Mouse (Mus musculus): Measurements from ENCODE around the gene Fkbp1b. TPM values are rescaled to one million over a fixed set of nuclear protein-coding genes. Genes with fewer than 3 reads are reported as not detected.
A peak's percentile ranks its signal among the peaks of the same experiment; 100 is the strongest.
"Not testable (repeated sequence)": the region's sequence is repeated elsewhere in the genome, so short reads cannot be mapped to it uniquely, and the experiment has no call there.

Fkbp1b gene
- 10 to 100 TPM; 42.6 to 51.0 TPM for total RNA-seq (2021)

DNA sequence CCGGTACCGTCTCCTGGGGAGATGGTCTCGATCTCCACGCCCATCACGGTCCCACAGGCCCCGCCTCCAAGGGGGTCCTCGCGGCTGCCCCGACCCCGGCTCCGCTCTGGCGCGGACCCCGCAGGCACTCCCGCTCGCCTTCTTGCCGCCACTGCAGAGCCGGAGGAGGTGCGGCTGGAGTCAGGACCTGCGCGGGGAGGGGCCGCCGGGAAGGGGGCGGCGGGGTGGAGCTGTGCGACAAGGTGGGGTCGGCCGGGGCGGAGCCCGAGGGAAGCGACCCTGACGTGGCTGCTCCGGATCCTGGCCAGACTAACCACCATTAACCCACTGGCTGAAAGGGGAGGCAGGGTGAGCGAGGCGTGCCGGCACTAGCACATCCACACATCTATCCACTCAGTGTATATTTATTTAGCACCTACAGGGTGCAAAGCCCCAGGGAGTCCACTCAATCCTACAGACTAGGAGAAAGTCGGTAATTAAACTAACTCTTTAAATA, at the start of gene Fkbp1b:
Fkbp1b (minus strand) TSS at position 200 of the 496 bp plus-strand sequence.
- intact Hi-C loops (cut with DNase I): loop anchor here (5.0 kb wide), 1 partner anchor 76 kb away; the partner anchor contains the start of gene Atad2b
- peak; percentile 39 to 52 for DNase-seq (ENCODE audit: low spot score in 2 of 2)

DNA sequence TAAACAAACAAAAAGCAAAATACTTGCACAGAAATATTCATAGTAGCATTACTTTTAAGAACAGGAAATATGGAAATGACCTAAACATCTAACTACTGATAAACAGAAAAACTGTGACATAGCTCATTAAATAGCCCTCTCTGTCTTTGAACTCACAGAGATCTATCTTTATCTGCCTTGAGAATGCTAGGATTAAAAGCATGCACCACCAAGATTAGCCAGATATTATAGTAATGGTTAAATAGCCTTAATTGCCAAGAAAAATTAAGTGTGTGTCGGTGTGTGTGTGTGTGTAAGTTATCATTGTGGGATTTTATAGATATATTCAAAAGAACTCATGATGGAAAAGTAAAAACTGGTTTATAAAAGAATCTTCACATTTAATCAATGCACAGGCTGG, 48.5 kb upstream of the Fkbp1b start:
- intact Hi-C loops (cut with DNase I): no loop called here
- DNase-seq (ENCODE audit: low spot score in 2 of 2): no peak

DNA sequence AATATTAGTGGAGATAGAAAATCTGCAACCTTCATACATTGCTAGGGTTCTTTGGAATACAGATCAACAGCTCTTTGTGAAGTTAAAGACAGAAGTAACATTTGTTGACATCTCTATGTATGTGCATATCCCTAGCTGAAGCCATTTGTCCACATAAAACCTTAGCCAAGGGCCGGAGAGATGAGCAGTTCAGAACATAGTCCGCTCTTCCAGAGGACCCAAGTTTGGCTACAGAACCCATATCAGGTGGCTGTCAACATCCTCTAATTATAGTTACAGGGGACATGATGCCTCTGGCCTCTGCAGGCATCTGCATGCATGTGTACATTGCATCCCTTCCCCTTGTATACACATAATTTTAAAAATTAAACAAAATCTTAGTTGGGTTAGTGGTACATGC, 47.9 kb upstream of the Fkbp1b start:
- intact Hi-C loops (cut with DNase I): no loop called here
- DNase-seq (ENCODE audit: low spot score in 2 of 2): no peak

- DNase-seq (ENCODE audit: low spot score in 2 of 2): no peak
- intact Hi-C loops (cut with DNase I): no loop called here
Observed at GRCm38 (mm10) chr12:4888739-4889138, 47.3 kb upstream of the Fkbp1b start.

GRCm38 (mm10) chr12:4886581-4886980, 45.2 kb upstream of the Fkbp1b start:
- intact Hi-C loops (cut with DNase I): not testable (repeated sequence)

GRCm38 (mm10) chr12:4885062-4885461, 43.7 kb upstream of the Fkbp1b start:
- DNase-seq (ENCODE audit: low spot score in 2 of 2): no peak
- intact Hi-C loops (cut with DNase I): no loop called here

More at GRCm38 (mm10) chr12:4886581-4886980, 45.2 kb upstream of the Fkbp1b start:
- DNase-seq (ENCODE audit: low spot score in 2 of 2): not testable (repeated sequence)

- intact Hi-C loops (cut with DNase I): no loop called here
- DNase-seq (ENCODE audit: low spot score in 2 of 2): no peak
Observed at GRCm38 (mm10) chr12:4882086-4882485, 40.7 kb upstream of the Fkbp1b start.

DNA sequence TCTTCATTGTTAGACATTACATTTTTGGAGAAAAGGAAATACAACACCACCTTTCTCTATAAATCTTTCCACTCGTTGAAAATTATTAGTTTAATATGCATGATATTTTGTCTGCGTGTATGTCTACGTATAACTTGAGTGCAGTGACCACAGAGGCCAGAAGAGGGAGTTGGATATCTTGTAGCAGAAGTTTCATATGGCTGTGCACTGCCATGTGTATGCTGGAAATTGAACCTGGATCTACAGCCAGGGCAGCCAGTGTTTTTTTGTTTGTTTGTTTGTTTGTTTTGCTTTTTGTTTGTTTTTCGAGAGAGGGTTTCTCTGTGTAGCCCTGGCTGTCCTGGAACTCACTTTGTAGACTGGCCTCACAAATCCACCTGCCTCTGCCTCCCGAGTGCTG, 37.7 kb upstream of the Fkbp1b start:
- no peak for DNase-seq (ENCODE audit: low spot score in 2 of 2)
- intact Hi-C loops (cut with DNase I): no loop called here

GRCm38 (mm10) chr12:4878296-4878783, 36.9 kb upstream of the Fkbp1b start:
- intact Hi-C loops (cut with DNase I): no loop called here
- DNase-seq (ENCODE audit: low spot score in 2 of 2): no peak

GRCm38 (mm10) chr12:4875623-4876022, 34.2 kb upstream of the Fkbp1b start:
- intact Hi-C loops (cut with DNase I): no loop called here
- DNase-seq (ENCODE audit: low spot score in 2 of 2): no peak

DNA sequence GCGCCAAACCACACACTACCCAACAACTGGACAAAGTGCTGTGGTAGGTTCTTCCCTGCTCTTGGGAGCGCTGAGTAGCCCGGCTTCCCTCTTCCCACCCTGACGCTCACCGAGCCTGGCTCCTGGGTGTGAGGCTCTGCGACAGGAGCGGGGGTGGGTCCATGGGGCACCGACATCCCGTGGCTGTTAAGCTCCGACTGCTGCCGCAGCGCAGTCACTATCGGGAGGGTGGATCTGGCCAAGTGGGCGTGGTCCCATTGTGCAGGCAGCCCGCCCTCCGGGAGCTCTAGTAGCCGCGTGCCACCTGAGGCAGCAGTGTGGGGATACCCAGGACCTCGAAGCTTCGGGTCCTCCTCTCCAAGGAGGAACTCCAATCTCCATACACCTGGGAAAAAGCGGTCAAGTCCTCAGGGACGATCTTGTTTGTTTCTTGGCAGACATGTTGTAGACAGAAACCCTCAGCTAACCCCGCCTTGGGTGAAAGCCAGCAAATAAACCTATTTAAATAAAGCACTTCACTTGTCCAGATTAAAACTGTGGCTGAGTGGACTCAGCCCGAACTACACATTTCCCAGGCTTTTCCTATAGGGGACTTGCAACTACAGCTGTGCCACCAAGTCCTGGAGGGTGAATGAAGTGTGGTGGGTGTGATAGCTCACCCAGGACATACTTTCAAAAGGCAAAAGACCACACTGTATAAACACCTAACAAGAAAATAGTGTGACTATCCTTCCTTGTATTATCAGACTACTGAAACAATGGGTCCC, 33.0 kb upstream of the Fkbp1b start, which contains the start of gene Mfsd2b:
Mfsd2b (minus strand) TSS at position 199 of the 767 bp plus-strand sequence.
- intact Hi-C loops (cut with DNase I): no loop called here

DNA sequence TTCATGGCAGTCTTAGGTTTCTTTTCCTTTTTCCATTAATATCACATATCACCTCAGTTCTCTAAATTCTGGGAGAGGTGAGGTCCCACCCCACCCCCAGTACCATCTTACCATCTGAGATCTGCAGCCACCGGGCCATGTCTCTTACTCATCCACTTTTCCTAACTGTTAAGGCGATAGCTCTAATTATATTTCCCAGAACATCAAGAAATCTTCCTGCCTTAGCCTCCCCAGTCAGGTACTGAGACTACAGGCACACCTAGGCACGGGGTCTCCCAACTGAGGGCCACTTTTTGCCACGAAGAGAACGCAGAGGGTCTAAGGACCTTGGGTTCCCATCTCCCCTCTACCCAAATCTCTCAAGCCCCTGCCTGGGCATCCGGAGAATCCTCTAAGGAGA, 32.1 kb upstream of the Fkbp1b start:
- DNase-seq (ENCODE audit: low spot score in 2 of 2): no peak
- intact Hi-C loops (cut with DNase I): no loop called here

More for the DNA sequence above, 33.0 kb upstream of the Fkbp1b start, which contains the start of gene Mfsd2b:
- peak; percentile 34 to 49 for DNase-seq (ENCODE audit: low spot score in 2 of 2)

DNA sequence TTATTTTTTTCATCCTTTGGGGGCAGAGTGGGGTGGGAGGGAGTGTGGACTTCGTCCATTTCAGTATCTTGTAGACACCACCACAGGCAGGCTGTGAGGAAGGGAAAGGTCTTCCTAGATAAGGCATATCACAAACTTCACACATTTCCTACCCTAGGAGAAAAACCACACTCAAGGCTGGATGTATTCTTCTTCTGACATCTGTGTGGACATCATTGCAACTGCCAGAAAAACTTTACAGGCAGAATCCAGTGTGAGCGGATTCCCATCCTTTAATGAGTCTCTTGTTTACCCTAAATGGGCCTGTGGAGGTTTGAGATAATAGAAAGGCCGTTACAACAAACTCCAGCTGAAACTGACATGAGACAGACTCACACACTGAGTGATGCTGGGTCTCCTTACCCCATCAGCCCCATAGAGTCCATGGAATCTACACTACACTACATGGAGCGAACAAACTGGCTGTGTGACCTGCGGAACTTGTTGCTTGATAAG, 31.6 kb upstream of the Fkbp1b start:
- intact Hi-C loops (cut with DNase I): no loop called here
- DNase-seq (ENCODE audit: low spot score in 2 of 2): no peak

DNA sequence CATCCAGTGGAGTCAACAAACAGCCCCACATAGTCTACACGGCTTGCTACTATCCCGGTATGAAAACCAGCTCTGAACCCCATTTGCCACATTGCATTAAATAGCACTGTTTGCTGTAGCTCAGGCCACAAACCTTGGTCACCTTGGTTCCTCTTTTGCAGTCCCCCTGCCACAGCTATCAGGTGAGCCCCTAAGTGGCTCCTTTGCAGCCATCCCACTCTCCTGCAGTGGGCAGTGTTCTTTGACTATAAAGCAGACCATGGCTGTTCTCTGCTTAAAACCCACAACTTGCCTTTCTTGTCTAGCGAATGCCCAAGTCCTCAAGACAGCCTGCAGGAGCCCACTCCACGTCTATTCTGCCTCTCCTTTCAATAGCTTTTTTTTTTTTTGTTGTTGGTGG, 30.9 kb upstream of the Fkbp1b start:
- no peak for DNase-seq (ENCODE audit: low spot score in 2 of 2)

DNA sequence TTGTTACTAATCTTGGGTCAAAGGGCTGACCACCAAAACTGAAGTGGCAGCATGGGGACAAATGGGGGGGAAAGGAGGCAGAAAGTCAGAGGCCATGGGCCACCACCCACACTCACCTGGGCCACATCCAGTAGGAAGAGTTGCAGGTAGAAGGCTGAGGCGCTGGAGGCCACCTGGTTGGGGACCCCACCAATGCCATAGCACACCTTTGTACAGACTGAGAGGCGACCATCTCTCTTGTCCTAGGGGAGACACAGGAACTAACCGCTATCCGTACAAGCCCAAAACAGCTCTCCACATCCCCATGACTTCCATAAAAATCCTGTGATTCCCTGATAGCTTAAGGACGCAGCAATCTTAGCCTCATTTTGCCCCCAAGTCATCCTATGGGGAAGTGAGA, 29.9 kb upstream of the Fkbp1b start:
- no peak for DNase-seq (ENCODE audit: low spot score in 2 of 2)
- intact Hi-C loops (cut with DNase I): no loop called here

More for the DNA sequence above, 30.9 kb upstream of the Fkbp1b start:
- intact Hi-C loops (cut with DNase I): no loop called here

DNA sequence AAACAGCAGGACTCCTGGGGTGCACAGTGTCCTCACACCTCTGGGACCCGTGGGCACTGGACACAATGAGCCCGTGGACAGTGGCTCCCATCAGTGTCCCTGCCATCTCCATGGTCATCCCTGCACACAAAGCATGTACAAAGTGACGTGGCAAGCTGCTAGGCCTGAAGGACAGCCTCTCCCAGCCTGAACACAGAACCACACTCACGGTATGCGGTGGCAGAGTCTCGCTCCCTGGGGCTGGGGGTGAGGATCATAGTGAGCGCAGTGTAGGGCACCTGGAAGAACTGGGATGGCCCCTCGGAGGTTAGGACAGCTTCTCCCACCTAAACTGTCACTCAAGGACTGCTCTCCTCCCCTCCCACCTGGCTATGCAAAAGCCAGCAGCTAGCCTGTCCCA, 27.5 kb upstream of the Fkbp1b start:
- intact Hi-C loops (cut with DNase I): no loop called here
- no peak for DNase-seq (ENCODE audit: low spot score in 2 of 2)

DNA sequence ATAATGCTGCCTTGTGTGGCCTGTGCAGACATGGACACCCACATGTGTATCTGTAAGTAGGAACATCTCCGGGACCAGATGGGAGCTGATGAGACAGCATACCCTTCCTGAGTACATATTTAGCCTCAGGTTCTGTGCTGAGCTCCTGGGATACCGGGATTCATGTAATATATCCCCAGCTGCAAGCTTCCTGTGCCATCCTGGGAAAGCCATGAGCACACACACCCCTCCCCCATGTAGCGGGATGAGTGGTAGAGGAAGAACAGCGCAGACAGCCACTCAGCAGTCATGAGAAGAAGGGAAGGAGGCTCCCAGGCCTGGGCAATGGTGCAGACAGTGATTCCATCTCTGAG, 22.9 kb upstream of the Fkbp1b start:
- intact Hi-C loops (cut with DNase I): no loop called here
- peak; percentile 45 to 86 for DNase-seq (ENCODE audit: low spot score in 2 of 2)

- no peak for DNase-seq (ENCODE audit: low spot score in 2 of 2)
- intact Hi-C loops (cut with DNase I): no loop called here
Observed at GRCm38 (mm10) chr12:4863654-4864337, 22.4 kb upstream of the Fkbp1b start.

GRCm38 (mm10) chr12:4862672-4863071, 21.3 kb upstream of the Fkbp1b start:
- DNase-seq (ENCODE audit: low spot score in 2 of 2): no peak
- intact Hi-C loops (cut with DNase I): no loop called here

DNA sequence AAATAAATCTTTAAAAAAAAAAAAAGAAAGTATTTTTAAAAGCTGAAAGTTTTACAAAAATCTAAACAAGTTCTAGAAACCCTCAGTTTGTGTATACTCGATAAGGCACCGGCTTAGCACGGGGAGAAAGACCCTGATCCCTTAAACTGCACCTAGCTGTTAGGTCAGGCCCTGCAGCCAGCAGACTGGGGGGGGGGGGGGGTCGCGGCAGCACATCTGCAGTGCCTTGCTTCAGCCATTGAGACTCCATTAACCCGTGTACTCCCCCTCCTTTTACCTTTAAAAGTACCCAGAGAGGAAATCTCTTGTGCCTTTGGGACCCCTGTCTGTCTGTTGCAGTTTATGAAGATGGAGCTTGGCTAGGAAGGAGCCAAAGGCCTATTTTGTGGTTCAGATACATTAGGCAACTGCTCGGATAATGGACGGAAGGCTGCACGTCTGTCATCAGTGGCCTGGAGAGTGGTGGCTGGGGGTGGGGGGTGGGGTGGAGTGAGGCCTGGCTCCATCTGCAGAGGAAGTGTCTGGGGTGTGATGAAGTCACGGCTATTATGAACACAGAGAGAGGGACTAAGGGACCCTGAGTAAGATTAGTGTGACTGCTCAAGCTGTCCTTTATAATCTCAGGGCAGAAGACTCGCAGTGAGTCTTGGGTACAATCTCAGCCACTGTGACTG, 18.0 kb upstream of the Fkbp1b start:
- intact Hi-C loops (cut with DNase I): no loop called here

More for the DNA sequence above, 18.0 kb upstream of the Fkbp1b start:
- DNase-seq (ENCODE audit: low spot score in 2 of 2): no peak
